ENCODE assay signal across 17 mouse cellular contexts in genomic region chr8:26529921-26530320, GRCm38 (mm10).
A peak's percentile ranks its signal among the peaks of the same experiment; 100 is the strongest.
DNase-seq lines count a peak whose midpoint lies in the region; ATAC-seq lines count a peak whose summit lies in the region.
"Had no signal": no experiment of that assay in that cellular context is flagged by ENCODE, and none has a peak within 500 bp of the region (broad histone marks: within the 10 kb centered on the region; RNA-seq: fewer than 3 reads in every experiment).

No protein-coding gene starts in this region.

- peaks cover 5% of the 10 kb centered on the region; the same call in 1 of the 2 replicates for H3K4me1 ChIP-seq in limb, embryonic 11.5 days (ENCODE audit: control insufficient read depth, insufficient read depth, low read length)
- H3K4me1 ChIP-seq in limb, embryonic 10.5 days: peaks cover 17% of the 10 kb centered on the region
- H3K4me1 ChIP-seq in midbrain, embryonic 15.5 days: peaks cover 12% of the 10 kb centered on the region

- H3K27me3 ChIP-seq in limb, embryonic 11.5 days (ENCODE audit: control insufficient read depth, insufficient read depth, low read length): no peaks in the 10 kb centered on the region
- peaks cover 43% of the 10 kb centered on the region for H3K27me3 ChIP-seq in limb, embryonic 10.5 days (ENCODE audit: low read depth, poor library complexity, severe bottlenecking)
- H3K27me3 ChIP-seq in midbrain, embryonic 15.5 days (replicated peaks): no peaks in the 10 kb centered on the region
- H3K27me3 ChIP-seq: embryonic facial prominence, embryonic 13.5 days; forebrain, embryonic 13.5 days; forebrain, embryonic 15.5 days had no signal

- no peak for ATAC-seq in limb, embryonic 11.5 days (ENCODE audit: insufficient number of reproducible peaks, low FRiP score, low TSS enrichment, low read depth)
- ATAC-seq in midbrain, embryonic 15.5 days (replicated peaks): no peak
- ATAC-seq: forebrain, embryonic 13.5 days; forebrain, embryonic 15.5 days; forebrain, postnatal 0 days had no signal

- no peaks in the 10 kb centered on the region for H3K36me3 ChIP-seq in limb, embryonic 11.5 days (ENCODE audit: control insufficient read depth, insufficient read depth, low read length)
- H3K36me3 ChIP-seq in limb, embryonic 10.5 days: no peaks in the 10 kb centered on the region
- no peaks in the 10 kb centered on the region for H3K36me3 ChIP-seq in midbrain, embryonic 15.5 days (replicated peaks)
- H3K36me3 ChIP-seq: embryonic facial prominence, embryonic 13.5 days; forebrain, embryonic 15.5 days had no signal

- WGBS in limb, embryonic 11.5 days: 82% methylated on average over 8 of the region's 8 CpGs
- WGBS in limb, embryonic 10.5 days: 81% methylated on average over 8 of the region's 8 CpGs
- 86% methylated on average over 8 of the region's 8 CpGs for WGBS in midbrain, embryonic 15.5 days

- H3K9me3 ChIP-seq in limb, embryonic 11.5 days (ENCODE audit: control insufficient read depth, low read length): no peaks in the 10 kb centered on the region
- H3K9me3 ChIP-seq in limb, embryonic 10.5 days (replicated peaks): no peaks in the 10 kb centered on the region
- H3K9me3 ChIP-seq in midbrain, embryonic 15.5 days: no peaks in the 10 kb centered on the region
- H3K9me3 ChIP-seq: embryonic facial prominence, embryonic 13.5 days; forebrain, embryonic 13.5 days; forebrain, embryonic 15.5 days had no signal

- H3K27ac ChIP-seq in limb, embryonic 11.5 days (replicated peaks; ENCODE audit: low read depth, low read length): no peak overlapping the region
- no peak overlapping the region for H3K27ac ChIP-seq in limb, embryonic 10.5 days
- no peak overlapping the region for H3K27ac ChIP-seq in midbrain, embryonic 15.5 days
- H3K27ac ChIP-seq: embryonic facial prominence, embryonic 13.5 days; forebrain, embryonic 13.5 days; forebrain, embryonic 15.5 days had no signal

- no peak overlapping the region for H3K4me2 ChIP-seq in limb, embryonic 11.5 days (ENCODE audit: low read depth, severe bottlenecking)
- H3K4me2 ChIP-seq in midbrain, embryonic 15.5 days: no peak overlapping the region
- H3K4me2 ChIP-seq: embryonic facial prominence, embryonic 13.5 days; forebrain, embryonic 13.5 days; forebrain, embryonic 15.5 days had no signal

- no peak overlapping the region for H3K4me3 ChIP-seq in limb, embryonic 11.5 days (ENCODE audit: low read depth, low read length)
- H3K4me3 ChIP-seq in limb, embryonic 10.5 days: no peak overlapping the region
- H3K4me3 ChIP-seq in midbrain, embryonic 15.5 days: no peak overlapping the region
- H3K4me3 ChIP-seq: embryonic facial prominence, embryonic 13.5 days; forebrain, embryonic 13.5 days; forebrain, embryonic 15.5 days had no signal

- no peak overlapping the region for H3K9ac ChIP-seq in limb, embryonic 11.5 days (ENCODE audit: low read length)
- no peak overlapping the region for H3K9ac ChIP-seq in midbrain, embryonic 15.5 days
- H3K9ac ChIP-seq: embryonic facial prominence, embryonic 13.5 days; forebrain, embryonic 13.5 days; forebrain, embryonic 15.5 days; forebrain, postnatal 0 days had no signal

- peak; percentile 61 for DNase-seq in heart, adult 11 months
- no peak for DNase-seq in heart, adult 9 months (ENCODE audit: low spot score in 2 of 2)
- peak; percentile 14 for DNase-seq in limb, embryonic 11.5 days (ENCODE audit: low spot score)
- no peak for DNase-seq in limb, embryonic 10.5 days (ENCODE audit: low spot score)
- DNase-seq: adrenal gland, adult 2 months; adrenal gland, postnatal 10 days; adrenal gland, postnatal 25 days; cerebellum, adult 11-12 months; cerebellum, adult 2 months; cerebellum, adult 9-10 months; cerebellum, postnatal 10 days; cerebellum, postnatal 25 days; forebrain, postnatal 0 days had no signal

Comparison
In these comparisons a context has a peak if more than half of its experiments do, and no peak if none do; other contexts are left out.
1. DNase-seq: peak in heart, adult 11 months (single experiment) and limb, embryonic 11.5 days (single experiment); none in heart, adult 9 months (0 of 2) and limb, embryonic 10.5 days (single experiment).